Mouse (Mus musculus) spleen, adult 12 weeks (tissue): ENCODE measurements around the gene Camta1.

ENCODE experiments used
- DNase-seq: peaks from one replicate; pipeline ENCODE4 v3.0.0; 2022; ENCODE audit warnings: low spot score

The Camta1 gene

DNA sequence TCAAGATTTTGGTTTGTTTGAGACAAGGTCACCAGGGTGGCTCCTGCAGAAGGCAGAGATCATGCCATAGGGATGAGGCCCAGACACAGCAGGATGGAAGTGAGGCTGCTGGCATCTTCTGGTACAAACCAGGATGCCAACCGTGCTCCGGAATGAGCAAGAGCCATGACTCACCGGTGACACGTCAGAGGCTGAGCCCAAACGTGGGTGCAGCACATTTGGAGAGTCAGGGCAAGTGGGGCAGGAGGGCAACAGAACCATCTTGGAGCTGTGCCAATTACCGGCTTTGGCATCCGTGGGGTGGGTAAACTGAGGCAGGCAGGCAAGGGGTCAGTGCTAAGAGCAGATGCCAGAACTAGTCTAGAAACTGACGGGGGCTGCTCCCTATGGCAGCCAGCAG, 888.4 kb downstream of the Camta1 start:
- no peak for DNase-seq

DNA sequence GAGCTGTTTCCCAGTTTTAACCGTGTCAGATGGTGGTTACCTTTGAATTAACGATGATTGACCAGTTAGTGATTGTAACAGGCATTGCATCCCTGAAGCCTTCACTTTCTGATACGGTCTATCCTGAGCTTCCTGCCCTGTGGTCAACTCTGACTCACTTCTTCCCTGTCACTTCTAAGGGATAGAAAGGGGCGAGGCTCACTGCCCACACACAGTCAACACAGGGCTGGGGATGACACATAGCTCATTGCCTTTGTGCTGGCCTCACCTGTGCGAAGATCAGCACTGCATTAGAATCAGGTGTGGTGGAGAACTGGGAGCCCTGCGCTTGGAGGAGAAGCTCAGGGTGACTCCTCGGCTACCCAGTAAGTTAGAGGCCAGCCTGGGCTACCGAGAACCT, 892.7 kb downstream of the Camta1 start:
- DNase-seq, result no peak

DNA sequence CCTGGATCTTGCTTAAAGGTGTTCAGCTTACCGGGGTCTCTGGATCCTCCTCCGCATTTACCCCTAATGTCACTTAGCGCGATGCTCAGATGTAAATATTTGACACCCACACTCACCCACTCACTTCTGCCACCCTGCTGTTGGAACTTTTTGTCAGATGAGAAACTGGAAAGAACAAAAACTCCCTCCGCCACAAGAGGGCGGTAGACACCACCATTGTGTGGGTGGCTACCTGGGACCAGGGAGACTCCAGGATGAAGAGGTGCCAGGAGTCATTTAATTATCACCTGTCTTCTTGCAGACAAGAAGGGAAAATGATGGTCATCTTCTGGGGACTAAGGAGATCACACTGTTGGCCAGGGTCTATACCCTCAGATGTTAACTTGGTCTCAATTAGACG, 895.1 kb downstream of the Camta1 start:
- DNase-seq, result peak; percentile 46

DNA sequence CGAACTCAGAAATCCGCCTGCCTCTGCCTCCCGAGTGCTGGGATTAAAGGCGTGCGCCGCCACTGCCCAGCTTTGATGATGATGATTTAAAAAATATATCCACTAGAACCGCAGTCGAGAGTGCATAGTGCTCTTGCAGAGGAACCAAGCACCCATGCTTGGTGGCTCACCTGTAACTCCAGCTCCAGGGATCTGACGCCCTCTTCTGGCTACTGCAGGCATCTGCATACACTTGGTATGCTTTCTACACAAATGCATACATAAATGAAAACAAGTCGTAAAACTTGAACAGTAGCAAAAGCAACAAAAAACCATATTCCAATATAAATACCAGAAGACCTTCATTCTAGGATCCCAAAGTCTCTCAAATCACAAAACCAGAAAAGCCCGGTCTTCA, 896.1 kb downstream of the Camta1 start:
- no peak for DNase-seq

DNA sequence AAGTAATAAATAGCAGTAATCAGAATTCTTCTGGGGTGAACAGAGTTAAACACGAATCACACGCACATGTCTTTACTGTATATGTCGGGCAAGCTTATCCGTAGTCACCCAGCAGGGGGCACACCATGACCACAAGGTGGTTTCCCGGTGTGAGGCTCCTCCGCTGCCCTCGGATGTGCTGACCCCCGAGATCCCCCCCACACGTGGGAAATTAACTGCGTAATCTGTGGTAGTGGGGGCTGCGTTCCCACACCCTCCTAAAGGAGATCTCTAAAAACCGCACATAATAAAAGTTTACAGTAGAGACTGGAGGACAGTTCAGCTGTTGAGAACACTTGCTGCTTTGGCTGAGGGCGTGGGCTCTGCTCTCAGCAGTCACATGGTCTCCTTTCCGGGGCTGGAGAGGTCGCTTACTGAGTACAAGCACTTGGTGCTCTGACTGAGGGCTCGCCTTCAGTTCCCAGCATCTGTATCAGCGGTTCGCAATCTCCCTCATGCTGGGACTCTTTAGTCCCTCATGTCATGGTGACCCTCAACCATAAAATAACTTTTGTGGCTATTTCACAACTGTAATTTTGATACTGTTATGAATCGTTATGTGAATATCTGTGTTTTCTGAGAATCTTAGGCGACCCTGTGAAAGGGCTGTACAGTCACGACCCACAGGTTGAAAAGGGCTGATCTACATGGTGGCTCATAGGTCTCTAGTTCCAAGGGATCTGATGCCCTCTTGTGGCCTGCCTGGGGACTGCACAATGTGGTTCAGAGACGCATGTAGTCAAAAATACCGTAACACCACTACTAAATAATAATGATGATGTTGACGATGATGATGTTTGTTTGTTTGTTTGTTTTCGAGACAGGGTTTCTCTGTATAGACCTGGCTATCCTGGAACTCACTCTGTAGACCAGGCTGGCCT, 896.8 kb downstream of the Camta1 start:
- peak; percentile 76 for DNase-seq

DNA sequence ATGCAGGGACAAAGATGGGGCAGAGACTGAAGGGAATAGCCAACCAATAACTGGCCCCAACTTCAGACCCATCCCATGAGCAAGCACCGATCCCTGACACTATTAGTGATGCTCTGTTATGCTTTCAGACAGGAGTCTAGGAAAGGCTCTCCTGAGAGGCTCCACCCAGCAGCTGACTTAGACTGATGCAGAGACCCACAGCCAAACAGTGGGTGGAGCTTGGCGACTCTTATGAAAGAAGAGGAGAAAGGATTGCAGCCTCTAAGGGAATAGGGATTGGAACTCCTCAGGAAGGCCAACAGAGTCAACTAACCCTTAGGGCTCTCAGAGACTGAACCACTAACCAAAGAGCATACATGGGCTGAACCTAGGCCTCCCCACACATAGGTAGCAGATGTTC, 898.0 kb downstream of the Camta1 start:
- DNase-seq, result no peak

DNA sequence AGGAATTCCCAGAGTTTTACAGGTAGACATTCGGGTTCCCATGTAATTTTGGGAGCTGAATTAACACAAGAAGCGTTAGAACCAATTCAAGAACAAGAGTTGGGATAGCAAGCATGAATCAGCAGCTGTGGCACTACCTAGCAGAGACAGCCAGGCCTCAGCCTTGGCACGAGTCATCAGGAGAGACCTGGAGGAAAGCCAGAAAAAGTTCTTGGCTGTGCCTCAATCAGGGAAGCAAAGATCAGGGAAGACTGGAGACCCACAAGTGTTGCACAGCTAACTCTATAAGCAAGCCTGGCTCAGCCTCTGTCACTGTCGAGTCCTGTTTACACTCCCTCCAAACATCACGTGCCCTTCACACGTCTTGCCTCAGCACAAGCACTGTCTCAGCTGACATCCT, 899.4 kb downstream of the Camta1 start:
- no peak for DNase-seq

DNA sequence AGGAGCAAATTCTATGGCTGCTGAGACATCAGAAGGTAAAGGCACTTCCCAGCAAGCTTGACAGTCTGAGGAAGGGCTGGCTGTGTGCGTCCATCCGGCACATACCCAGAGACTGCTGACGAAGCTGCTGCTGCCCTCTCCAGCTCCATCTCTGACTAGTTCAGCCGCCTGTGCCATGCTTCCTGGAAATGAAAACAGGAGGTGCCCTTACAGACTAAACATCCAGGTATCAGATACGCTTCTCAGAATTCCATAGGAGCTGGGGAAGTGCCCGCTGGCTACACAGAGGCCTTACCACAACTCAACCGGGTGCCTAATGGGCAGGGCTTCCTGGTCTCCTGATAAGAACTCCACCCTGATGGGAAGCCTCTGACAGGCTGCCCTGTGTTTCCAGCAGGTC, 903.1 kb downstream of the Camta1 start:
- DNase-seq, result no peak

DNA sequence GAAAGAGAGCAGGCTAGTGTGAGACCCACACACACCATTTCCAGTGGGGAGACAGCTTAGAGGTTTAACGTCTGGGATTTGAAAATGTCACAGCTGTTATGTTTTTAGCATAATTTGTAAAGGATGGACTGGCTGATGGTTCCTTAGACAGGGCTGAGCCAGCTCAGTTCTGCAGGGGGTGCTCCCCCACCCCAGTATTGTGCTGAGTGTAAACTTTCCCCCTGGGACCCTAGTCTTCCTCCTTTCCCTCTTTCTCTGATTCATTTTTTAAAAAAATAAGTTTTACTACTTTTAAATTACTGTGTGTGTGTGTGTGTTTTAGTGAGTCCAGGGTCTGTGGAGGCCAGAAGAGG, 904.6 kb downstream of the Camta1 start:
- no peak for DNase-seq

DNA sequence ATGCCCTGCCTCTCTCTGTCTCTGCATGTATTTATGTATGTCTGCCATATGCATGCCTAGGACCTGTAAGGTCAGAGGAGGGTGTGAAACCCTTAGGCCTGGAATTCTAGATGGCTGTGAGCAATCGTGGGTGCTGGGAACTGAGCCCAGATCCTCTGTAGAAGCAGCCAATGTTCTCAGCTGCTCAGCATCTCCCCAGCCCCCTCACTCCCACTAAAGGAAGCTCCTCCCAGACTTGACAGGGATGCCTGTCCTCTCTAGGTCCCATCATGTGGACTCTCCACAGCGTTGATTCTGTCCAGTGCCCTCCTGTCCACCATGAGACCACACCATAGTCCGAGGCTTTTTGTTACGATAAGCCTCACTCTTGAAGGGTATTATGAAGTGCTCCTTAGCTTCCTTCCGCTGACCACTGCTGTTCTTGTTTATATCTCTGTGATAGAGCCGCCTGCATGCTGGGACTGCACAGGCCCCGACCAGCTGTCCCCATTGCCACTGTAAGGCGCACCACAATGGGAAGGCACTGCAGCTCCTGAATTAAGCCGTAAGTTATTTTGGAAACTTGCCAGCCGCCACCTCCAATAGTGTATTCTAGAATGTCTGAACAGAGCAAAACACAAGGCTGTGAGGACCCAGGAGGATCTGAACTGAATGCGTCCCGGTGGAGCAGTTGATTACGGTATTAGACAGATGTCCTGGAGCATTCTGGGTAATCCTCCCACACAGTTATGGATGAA, 905.1 kb downstream of the Camta1 start:
- DNase-seq, result no peak

DNA sequence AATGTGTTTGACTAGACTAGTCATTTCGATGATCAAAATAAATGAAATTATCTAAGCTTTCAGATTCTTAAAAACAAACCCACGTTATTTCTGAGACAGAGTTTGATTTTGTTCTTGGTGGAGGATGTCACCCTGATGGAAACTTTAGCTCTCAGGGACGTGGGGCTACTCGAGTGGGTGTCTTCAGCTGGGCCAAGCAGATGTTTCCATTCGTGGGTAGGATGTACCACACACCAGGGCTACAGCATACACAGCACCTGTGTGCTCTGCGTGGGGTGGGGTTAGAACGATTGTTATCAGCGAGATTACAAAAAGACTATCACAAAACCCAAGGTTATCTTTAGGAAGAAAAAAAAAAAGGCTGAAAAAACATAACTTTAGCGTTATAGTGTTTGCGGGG, 910.7 kb downstream of the Camta1 start:
- DNase-seq, result no peak

DNA sequence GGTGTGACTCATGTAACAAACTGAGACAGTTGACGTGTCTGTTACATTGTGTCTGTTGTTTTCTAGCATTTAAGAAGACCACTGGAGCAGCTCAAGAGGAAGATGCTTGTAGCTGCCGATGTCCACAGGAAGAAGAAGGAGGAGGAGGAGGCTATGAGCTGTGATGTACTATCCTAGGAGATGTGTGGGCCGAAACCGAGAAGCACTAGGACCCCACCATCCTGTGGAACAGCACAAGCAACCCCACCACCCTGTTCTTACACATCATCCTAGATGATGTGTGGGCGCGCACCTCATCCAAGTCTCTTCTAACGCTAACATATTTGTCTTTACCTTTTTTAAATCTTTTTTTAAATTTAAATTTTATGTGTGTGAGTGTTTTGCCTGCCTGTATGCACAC, 917.0 kb downstream of the Camta1 start:
- DNase-seq, result no peak

DNA sequence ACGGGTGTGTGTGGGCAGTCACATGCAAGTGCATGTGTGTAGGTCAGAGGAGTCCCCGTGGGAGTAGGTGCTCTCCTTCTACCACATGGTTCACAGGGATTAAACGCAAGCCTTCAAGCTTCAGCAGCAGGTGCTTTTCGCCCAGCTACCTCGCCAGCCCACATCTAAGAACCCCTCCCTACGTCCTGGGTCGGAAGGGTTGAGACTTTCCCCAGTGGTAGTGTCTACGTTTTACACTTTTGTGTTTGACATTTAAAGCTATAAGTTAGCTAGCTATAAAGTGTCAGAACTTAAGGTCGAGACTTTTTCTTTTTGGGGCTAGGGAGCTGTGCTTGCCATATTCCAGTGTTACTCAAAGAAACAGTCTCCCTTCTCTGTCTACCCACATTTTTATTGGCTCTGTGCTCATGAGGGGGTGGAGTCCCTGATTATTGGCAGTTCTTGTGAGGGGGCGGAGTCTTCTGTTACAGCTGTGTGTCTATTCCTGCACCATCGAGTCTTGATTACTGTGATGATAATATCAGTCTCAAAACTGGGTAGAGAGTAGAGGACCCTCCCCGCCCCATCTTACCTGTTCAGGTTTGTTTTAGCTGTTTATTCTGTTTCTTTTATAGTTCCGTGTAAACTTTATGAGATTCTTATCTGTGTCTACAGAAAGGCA, 921.6 kb downstream of the Camta1 start:
- no peak for DNase-seq

DNA sequence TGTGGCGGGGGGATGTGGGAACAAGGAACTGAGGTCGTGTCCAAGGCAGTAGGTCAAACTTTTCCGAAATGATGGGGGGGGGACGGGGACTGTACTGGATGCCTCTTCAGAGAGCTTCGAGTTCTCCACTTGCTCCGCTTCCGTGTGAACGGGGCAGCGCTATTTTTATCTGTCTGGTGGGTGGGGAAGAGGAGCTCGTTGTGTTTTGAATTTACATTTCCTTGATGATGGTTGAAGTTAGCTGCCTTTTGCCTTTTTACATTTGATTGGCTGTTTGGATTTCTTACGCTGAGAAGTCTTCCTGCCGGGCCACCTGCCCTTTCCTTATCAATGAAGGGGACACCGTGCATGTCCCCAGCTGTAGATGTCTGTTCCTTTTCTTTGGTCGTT, 923.6 kb downstream of the Camta1 start:
- no peak for DNase-seq

DNA sequence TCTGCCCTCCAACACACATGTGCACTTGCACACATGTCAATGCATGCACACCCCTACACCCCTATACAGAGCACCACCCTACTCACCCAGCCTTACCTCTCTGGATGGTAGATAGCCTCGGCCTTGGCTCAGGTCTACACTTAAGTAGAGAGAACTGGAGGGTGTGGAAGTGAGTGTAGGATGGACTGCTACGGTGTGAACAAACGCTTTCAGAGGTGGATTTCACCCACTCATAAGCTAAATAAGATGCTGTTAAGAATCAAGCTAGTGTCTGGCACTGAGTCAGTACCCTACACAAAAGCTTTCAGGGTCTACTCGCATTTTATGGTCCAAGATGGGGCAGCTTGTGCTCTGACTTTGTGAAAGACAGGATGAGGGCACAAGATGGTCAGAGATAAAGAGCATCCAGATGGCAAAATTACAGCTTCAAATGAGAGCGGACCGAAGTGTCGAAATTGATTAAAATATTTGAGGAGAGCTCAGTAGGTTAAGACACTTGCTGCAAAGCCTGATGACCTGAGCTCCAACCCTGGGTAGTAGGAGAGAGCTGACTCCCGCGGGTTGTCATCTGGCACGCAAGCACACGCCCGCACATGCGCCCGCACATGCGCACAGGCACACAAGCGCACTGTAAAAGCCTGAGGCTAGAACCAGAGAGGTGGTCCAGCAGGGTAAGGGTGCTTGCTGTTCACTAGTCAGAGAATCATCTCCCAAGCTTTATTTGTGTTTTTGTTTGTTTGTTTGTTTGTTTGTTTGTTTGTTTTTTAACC, 924.2 kb downstream of the Camta1 start:
- no peak for DNase-seq

DNA sequence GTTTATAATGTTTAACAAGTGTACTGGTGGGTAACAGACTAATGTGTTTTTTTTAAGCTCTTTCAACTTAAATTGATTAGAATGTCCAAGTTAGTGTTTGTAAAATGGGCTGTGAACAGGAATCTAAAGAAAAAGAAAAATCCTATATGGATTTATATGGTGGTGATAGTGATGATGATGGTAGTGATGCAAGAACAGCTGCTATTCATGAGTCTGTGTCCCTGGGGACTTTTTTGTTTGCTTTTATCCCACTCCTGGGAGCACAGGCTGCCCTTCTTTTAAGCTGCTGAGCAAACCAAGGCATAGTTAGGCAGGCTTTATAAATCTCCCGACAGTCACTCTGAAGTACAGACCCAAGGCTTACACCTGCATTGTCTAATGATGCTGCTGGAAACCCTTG, 928.2 kb downstream of the Camta1 start:
- DNase-seq, result no peak

DNA sequence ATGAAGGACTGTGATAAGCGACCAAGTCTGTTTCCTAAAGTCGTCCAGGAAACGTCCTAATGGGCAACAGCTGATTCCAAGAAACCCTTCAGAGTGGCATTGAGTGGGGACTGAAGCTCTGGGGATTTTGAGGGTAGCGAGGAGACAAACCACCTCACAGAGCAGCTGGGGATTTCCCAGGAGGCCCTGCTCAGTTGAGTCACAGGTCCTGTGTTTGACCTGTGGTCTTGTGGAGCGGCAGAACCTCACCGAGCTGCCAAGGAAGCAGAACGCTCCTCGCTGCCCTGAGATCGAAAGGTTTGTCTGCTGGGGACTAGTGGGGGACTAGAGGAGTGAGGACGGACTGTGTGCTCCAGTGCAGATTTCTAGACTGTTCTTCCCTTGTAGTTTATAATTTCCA, 933.9 kb downstream of the Camta1 start:
- no peak for DNase-seq

DNA sequence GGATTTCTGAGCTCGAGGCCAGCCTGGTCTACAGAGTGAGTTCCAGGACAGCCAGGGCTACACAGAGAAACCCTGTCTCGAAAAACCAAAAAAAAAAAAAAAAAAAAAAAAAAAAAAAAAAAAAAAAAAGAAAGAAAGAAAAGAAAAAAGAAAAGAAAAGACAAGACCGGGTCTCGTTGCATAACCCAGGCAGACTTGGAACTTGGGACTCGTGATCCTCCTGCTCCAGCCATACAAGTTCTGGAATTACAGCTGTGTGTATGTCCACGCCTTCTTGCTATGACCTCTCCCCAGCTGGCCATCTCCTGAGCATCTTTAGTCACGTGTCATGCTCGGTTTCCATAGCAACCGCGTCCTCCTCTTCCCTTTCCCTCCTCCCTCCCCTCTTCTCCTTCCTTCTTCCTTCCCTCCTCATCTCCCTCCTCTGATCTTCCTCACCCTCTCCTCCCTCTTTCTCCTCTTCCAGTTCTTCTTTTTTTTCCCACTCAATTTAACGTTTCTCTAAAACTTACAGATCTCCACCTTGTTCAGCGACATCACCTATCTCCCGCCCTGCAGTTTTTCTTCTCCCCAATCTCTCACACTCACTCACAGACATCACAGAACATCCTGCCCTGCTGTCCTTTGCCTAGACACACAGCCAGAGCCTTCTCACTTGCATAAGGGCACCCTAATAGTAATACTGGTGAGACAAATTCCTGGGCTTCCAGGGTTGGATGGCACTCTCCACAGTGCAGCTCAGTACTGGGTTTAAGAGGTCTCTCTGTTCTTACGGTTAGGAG, 934.6 kb downstream of the Camta1 start:
- DNase-seq, result no peak

DNA sequence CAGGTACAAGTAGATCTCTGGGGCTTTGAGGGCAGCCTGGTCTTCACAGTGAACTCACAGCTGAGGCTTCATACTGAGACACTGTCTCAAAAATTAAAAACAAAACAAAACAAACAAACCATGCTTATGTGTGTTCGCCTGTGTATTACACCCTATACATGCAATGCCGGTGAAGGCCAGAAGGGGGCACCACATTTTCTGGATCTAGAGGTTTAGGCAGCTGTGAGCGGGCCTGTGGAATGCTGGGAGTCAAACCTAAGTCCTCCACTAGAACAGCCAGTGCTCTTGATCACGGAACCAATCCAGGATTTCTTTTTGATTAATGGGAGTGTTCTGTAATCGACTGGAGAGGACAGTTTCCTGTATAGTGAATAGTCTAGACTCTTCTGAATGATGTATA, 935.8 kb downstream of the Camta1 start:
- no peak for DNase-seq

DNA sequence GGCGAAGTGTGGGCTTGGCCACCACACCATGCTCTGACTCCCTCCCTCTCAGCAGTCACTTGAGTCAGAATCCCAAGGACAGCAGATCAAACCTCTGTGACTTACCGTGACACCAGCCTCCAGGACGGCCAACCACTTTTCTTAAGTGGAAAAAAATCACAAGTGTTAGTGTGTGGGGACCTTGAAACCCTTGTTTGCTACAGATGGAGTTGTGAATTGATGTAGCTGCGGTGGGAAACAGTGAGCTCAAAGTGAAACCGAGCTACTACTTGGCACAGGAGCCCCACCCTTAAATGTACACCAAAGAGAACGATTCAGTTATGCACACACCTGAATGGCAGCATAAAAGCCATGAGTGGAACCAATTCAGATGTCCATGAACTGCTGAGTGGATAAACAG, 936.7 kb downstream of the Camta1 start:
- no peak for DNase-seq

DNA sequence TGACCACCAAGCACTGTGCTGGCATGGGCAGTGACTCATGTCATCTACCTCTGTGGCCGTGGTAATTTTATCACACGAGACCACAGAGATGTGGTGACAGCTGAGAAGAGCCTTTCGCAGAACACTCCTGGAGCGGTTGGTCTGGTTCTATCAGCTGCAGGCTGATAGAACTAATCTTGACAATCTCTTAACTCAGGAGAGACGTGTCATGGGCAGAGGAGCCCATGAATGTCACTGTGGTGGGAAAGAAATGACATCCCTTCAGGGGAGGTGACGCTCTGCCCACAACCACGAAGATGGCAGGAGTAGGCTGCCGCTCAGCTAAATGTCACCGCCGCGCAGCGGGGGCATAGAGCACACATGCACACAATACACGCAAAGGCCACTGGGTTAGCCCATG, 937.4 kb downstream of the Camta1 start:
- DNase-seq, result no peak

DNA sequence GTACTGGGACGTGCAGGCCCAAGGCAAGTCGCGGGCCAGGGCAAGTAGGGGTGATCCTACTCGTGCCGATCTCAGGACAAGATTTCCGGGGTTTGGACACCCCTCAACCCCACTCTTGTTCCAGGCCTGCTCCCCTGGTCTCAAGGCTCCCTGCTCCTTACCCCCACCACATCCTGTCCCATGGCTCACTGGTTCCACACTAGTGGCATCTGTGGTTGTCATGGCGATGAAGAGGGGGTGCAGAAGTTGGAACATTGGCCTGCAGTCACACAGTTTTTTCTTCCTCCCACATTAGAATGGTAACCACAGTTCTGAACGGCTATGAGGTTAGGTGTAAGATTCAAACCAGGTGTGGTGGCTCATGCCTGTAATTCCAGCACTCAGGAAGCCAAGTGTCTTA, 940.5 kb downstream of the Camta1 start:
- no peak for DNase-seq
